26 mouse cellular contexts compared by ENCODE assay signal in the genomic region with DNA sequence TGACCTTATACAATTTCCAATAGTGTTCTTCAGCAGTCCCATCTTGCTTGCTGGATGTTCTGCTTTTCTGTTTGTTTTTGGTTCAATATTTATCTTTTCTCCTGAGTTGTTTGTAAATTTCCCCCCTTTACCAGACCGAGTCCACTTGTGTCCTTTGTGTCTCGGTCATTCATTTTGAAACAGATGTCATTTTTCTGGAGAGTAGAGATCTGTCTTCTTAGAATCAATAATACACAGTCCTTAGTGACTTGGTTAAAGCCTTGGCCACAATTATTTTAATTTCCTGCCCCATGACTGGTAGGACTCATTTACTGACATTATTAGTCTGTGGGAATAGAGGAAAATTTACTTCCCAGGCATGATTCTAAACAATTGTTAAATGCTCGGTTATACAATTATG.
"Had no signal": no experiment of that assay in that cellular context is flagged by ENCODE, and none has a peak within 500 bp of the region (broad histone marks: within the 10 kb centered on the region; RNA-seq: fewer than 3 reads in every experiment).

No protein-coding gene starts in this region.

- H3K27ac ChIP-seq: heart, adult 2 months; heart, embryonic 13.5 days; heart, embryonic 15.5 days; hindbrain, embryonic 15.5 days; hindbrain, postnatal 0 days; kidney, embryonic 15.5 days; kidney, postnatal 0 days; limb, embryonic 13.5 days; limb, embryonic 15.5 days had no signal

- H3K4me2 ChIP-seq: heart, embryonic 11.5 days; heart, embryonic 13.5 days; heart, embryonic 15.5 days; hindbrain, embryonic 12.5 days; hindbrain, embryonic 15.5 days; kidney, embryonic 15.5 days; limb, embryonic 13.5 days; limb, embryonic 15.5 days had no signal

- H3K27me3 ChIP-seq: heart, embryonic 13.5 days; heart, embryonic 15.5 days; hindbrain, embryonic 12.5 days; hindbrain, embryonic 15.5 days; kidney, embryonic 15.5 days; limb, embryonic 13.5 days; limb, embryonic 15.5 days had no signal

- ATAC-seq: forebrain, postnatal 0 days; hindbrain, postnatal 0 days; intestine, embryonic 16.5 days had no signal

- H3K4me1 ChIP-seq: heart, embryonic 13.5 days; heart, embryonic 15.5 days; hindbrain, embryonic 15.5 days; kidney, embryonic 15.5 days; limb, embryonic 13.5 days; limb, embryonic 15.5 days had no signal

- H3K36me3 ChIP-seq: heart, embryonic 13.5 days; heart, embryonic 15.5 days; kidney, embryonic 15.5 days had no signal

- H3K9ac ChIP-seq: forebrain, postnatal 0 days; heart, embryonic 13.5 days; heart, embryonic 15.5 days; hindbrain, embryonic 12.5 days; hindbrain, embryonic 15.5 days; kidney, embryonic 15.5 days; limb, embryonic 13.5 days; limb, embryonic 15.5 days had no signal

- H3K9me3 ChIP-seq: heart, embryonic 13.5 days; heart, embryonic 15.5 days; hindbrain, embryonic 12.5 days; hindbrain, embryonic 15.5 days; kidney, embryonic 15.5 days; limb, embryonic 13.5 days; limb, embryonic 15.5 days had no signal

- DNase-seq: forebrain, postnatal 0 days; gastrocnemius, postnatal 14 days; gastrocnemius, postnatal 36 days; heart, adult 11 months; heart, adult 2 months; heart, postnatal 14 days; heart, postnatal 36 days; kidney, adult 11 months; kidney, adult 2 months; kidney, adult 9 months; kidney, postnatal 14 days; kidney, postnatal 36 days; layer of hippocampus, adult 9-11 months; layer of hippocampus, postnatal 36 days; left cerebral cortex, postnatal 4 days had no signal

- H3K4me3 ChIP-seq: heart, adult 2 months; heart, embryonic 13.5 days; heart, embryonic 15.5 days; hindbrain, embryonic 12.5 days; hindbrain, embryonic 15.5 days; kidney, embryonic 15.5 days; limb, embryonic 13.5 days; limb, embryonic 15.5 days had no signal
